Comparison of ENCODE assay signal across 8 mouse cellular contexts in the genomic region with DNA sequence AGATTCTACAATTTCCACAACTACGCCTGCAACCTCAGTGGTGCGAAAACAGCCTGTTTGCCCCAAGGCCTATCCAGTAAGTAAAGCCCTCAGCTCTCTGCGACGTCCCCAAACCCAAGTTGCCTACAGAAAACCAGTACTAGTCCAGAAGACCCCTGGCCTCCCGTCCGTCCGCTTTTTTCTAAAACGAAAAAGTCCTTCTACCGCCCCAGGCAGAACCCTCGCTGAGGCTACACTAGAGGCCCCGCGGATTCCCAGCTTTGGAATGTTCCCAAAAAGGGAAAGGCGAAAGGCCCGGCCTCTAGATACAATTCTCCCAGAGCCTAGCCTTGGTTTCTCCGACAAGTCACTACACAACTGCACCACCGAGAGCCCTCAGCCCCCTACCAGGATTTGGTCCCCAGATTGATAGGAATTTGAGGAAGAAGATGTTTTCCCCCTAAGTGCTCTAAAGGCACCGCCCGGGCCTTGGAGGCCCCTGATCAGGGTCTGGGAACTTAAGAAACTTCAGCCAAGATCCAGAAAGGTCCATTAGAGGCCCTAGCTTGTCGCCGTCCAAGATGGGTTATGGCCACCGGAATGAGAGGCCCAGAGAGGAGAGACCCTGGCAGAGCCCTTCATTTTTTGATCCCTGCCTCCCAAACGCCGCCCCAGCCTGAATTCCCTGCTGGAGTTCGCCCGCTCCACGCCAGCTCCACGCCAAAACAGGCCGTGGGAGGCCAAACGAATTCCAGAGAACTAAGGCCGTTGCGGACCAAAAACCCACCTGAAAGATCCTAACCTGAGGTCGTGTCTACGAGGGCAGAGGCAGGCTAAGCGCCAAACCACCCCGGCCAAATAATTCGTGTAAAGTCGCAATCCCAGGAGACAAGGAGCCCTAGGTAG. TPM values are rescaled to one million over a fixed set of nuclear protein-coding genes. Genes with fewer than 3 reads are reported as not detected.
DNase-seq lines count a peak whose midpoint lies in the region; ATAC-seq lines count a peak whose summit lies in the region.

No protein-coding gene starts in this region.

- H3K4me2 ChIP-seq in forebrain, embryonic 16.5 days (ENCODE audit: low read length), result no peak overlapping the region
- H3K4me2 ChIP-seq in heart, embryonic 15.5 days, result peak overlapping the region; percentile 65; the same call in 1 of the 2 replicates
- H3K4me2 ChIP-seq in limb, embryonic 15.5 days, result peak overlapping the region; percentile 60

- WGBS in forebrain, embryonic 10.5 days, result under 1% methylated on average over 37 of the region's 37 CpGs
- WGBS in forebrain, embryonic 16.5 days, result 2% methylated on average over 37 of the region's 37 CpGs
- 3% methylated on average over 37 of the region's 37 CpGs for WGBS in heart, embryonic 15.5 days
- WGBS in limb, embryonic 15.5 days, result 2% methylated on average over 37 of the region's 37 CpGs

- H3K9ac ChIP-seq in forebrain, embryonic 16.5 days (replicated peaks; ENCODE audit: low read depth, low read length), result no peak overlapping the region
- H3K9ac ChIP-seq in heart, embryonic 15.5 days, result no peak overlapping the region
- H3K9ac ChIP-seq in limb, embryonic 15.5 days, result no peak overlapping the region

- H3K36me3 ChIP-seq in forebrain, embryonic 10.5 days (replicated peaks), result no peaks in the 10 kb centered on the region
- H3K36me3 ChIP-seq in forebrain, embryonic 16.5 days (ENCODE audit: control insufficient read depth, insufficient read depth), result no peaks in the 10 kb centered on the region
- no peaks in the 10 kb centered on the region for H3K36me3 ChIP-seq in heart, embryonic 15.5 days
- no peaks in the 10 kb centered on the region for H3K36me3 ChIP-seq in limb, embryonic 15.5 days

- ATAC-seq in forebrain, embryonic 16.5 days, result no peak
- no peak for ATAC-seq in heart, embryonic 15.5 days (replicated peaks; ENCODE audit: insufficient number of reproducible peaks, insufficient read depth, low FRiP score, low read depth)
- no peak for ATAC-seq in limb, embryonic 15.5 days (ENCODE audit: insufficient number of reproducible peaks, low FRiP score, low TSS enrichment, low read depth)
- ATAC-seq in megakaryocyte progenitor cell, adult 5-6 weeks (replicated peaks; ENCODE audit: poor library complexity), result no peak

- peaks cover 78% of the 10 kb centered on the region for H3K4me1 ChIP-seq in forebrain, embryonic 10.5 days
- H3K4me1 ChIP-seq in forebrain, embryonic 16.5 days (replicated peaks; ENCODE audit: control insufficient read depth, insufficient read depth, low read length), result peaks cover 21% of the 10 kb centered on the region
- peaks cover 24% of the 10 kb centered on the region for H3K4me1 ChIP-seq in heart, embryonic 15.5 days (replicated peaks)
- peaks cover 30% of the 10 kb centered on the region for H3K4me1 ChIP-seq in limb, embryonic 15.5 days

- H3K4me3 ChIP-seq in forebrain, embryonic 10.5 days, result peak overlapping the region; percentile 56
- no peak overlapping the region for H3K4me3 ChIP-seq in forebrain, embryonic 16.5 days (replicated peaks; ENCODE audit: low read length)
- H3K4me3 ChIP-seq in heart, embryonic 15.5 days, result peak overlapping the region; percentile 45
- peak overlapping the region; percentile 37 for H3K4me3 ChIP-seq in limb, embryonic 15.5 days

- no peaks in the 10 kb centered on the region for H3K9me3 ChIP-seq in forebrain, embryonic 10.5 days
- H3K9me3 ChIP-seq in forebrain, embryonic 16.5 days (ENCODE audit: control insufficient read depth, low read length), result no peaks in the 10 kb centered on the region
- H3K9me3 ChIP-seq in heart, embryonic 15.5 days (replicated peaks), result no peaks in the 10 kb centered on the region
- no peaks in the 10 kb centered on the region for H3K9me3 ChIP-seq in limb, embryonic 15.5 days

- peak; percentile 65 for DNase-seq in forebrain, embryonic 10.5 days (ENCODE audit: extremely low spot score, low spot score)
- peak; percentile 38 to 49 for DNase-seq in lung, postnatal 4 days
- DNase-seq in lung, adult 18-20 months, result no peak
- no peak for DNase-seq in c-Kit-positive CD71-positive TER-119-positive erythroid progenitor cells, embryonic 14.5 days (ENCODE audit: low spot score)

- no peak overlapping the region for H3K27ac ChIP-seq in forebrain, embryonic 10.5 days
- no peak overlapping the region for H3K27ac ChIP-seq in forebrain, embryonic 16.5 days (ENCODE audit: low read length)
- H3K27ac ChIP-seq in heart, embryonic 15.5 days, result no peak overlapping the region
- H3K27ac ChIP-seq in limb, embryonic 15.5 days, result no peak overlapping the region

- H3K27me3 ChIP-seq in forebrain, embryonic 10.5 days (ENCODE audit: poor library complexity, severe bottlenecking), result peaks cover 100% of the 10 kb centered on the region
- H3K27me3 ChIP-seq in forebrain, embryonic 16.5 days (replicated peaks; ENCODE audit: control insufficient read depth, insufficient read depth, low read length), result peaks cover 78% of the 10 kb centered on the region
- peaks cover 99% of the 10 kb centered on the region for H3K27me3 ChIP-seq in heart, embryonic 15.5 days
- peaks cover 99% of the 10 kb centered on the region for H3K27me3 ChIP-seq in limb, embryonic 15.5 days

RNA-seq across cellular contexts. Expression of a gene that starts 1.2 kb away (rescaled TPM):
- 1.7 and 2.3 TPM in 2 replicates for polyA plus RNA-seq in forebrain, embryonic 10.5 days (2016; fragmentation: Nextera tagmentation; extraction: Ambion mirVana)
- polyA plus RNA-seq in forebrain, embryonic 16.5 days (2015; fragmentation: Nextera tagmentation; extraction: Ambion mirVana), result 0.10 TPM in 1 of 2 replicates, not detected in the other
- polyA plus RNA-seq in heart, embryonic 15.5 days (2015; fragmentation: Nextera tagmentation; extraction: Ambion mirVana), result 0.03 and 0.04 TPM in 2 replicates
- 0.04 TPM in 1 of 2 replicates, not detected in the other for polyA plus RNA-seq in limb, embryonic 15.5 days (2015; fragmentation: Nextera tagmentation; extraction: Ambion mirVana)
- not detected in 2 replicates for total RNA-seq in megakaryocyte progenitor cell, adult 5-6 weeks (2015)
- total RNA-seq in megakaryocyte progenitor cell, adult 5-6 weeks (2017), result not detected in 2 replicates

RNA-seq across cellular contexts. Expression of a gene that starts 48.1 kb away (rescaled TPM):
- polyA plus RNA-seq in forebrain, embryonic 10.5 days (2016; fragmentation: Nextera tagmentation; extraction: Ambion mirVana), result 0.16 TPM in 1 of 2 replicates, not detected in the other
- polyA plus RNA-seq in forebrain, embryonic 16.5 days (2015; fragmentation: Nextera tagmentation; extraction: Ambion mirVana), result 0.15 and 0.47 TPM in 2 replicates
- not detected in 2 replicates for polyA plus RNA-seq in heart, embryonic 15.5 days (2015; fragmentation: Nextera tagmentation; extraction: Ambion mirVana)
- not detected in 2 replicates for polyA plus RNA-seq in limb, embryonic 15.5 days (2015; fragmentation: Nextera tagmentation; extraction: Ambion mirVana)
- total RNA-seq in megakaryocyte progenitor cell, adult 5-6 weeks (2015), result not detected in 2 replicates
- not detected in 2 replicates for total RNA-seq in megakaryocyte progenitor cell, adult 5-6 weeks (2017)

RNA-seq across cellular contexts. Expression of a gene that starts 54.3 kb away (rescaled TPM):
- polyA plus RNA-seq in forebrain, embryonic 10.5 days (2016; fragmentation: Nextera tagmentation; extraction: Ambion mirVana), result not detected in 2 replicates
- 0.18 TPM in 1 of 2 replicates, not detected in the other for polyA plus RNA-seq in forebrain, embryonic 16.5 days (2015; fragmentation: Nextera tagmentation; extraction: Ambion mirVana)
- not detected in 2 replicates for polyA plus RNA-seq in heart, embryonic 15.5 days (2015; fragmentation: Nextera tagmentation; extraction: Ambion mirVana)
- polyA plus RNA-seq in limb, embryonic 15.5 days (2015; fragmentation: Nextera tagmentation; extraction: Ambion mirVana), result not detected in 2 replicates
- total RNA-seq in megakaryocyte progenitor cell, adult 5-6 weeks (2015), result 0.12 TPM in 1 of 2 replicates, not detected in the other
- total RNA-seq in megakaryocyte progenitor cell, adult 5-6 weeks (2017), result 0.24 TPM in 1 of 2 replicates, not detected in the other

Comparison
In these comparisons a context has a peak if more than half of its experiments do, and no peak if none do; other contexts are left out.
1. DNase-seq: peak in forebrain, embryonic 10.5 days (single experiment) and lung, postnatal 4 days (2 of 2); none in lung, adult 18-20 months (0 of 2) and c-Kit-positive CD71-positive TER-119-positive erythroid progenitor cells, embryonic 14.5 days (single experiment).